Mouse (Mus musculus) thymus, postnatal 36 days (tissue): ENCODE results near the gene Phf1.

Source experiments
- DNase-seq, 2 experiments: peaks; one replicate each; pipeline ENCODE4 v3.0.0; 2022; ENCODE audit warnings: mixed read lengths in 2 of 2

Phf1 gene

GRCm38 (mm10) chr17:26933885-26934827 lies 1.3 kb downstream of the Phf1 start:
- DNase-seq, result no peak

GRCm38 (mm10) chr17:26935027-26935426 lies 2.2 kb downstream of the Phf1 start:
- no peak for DNase-seq

DNA sequence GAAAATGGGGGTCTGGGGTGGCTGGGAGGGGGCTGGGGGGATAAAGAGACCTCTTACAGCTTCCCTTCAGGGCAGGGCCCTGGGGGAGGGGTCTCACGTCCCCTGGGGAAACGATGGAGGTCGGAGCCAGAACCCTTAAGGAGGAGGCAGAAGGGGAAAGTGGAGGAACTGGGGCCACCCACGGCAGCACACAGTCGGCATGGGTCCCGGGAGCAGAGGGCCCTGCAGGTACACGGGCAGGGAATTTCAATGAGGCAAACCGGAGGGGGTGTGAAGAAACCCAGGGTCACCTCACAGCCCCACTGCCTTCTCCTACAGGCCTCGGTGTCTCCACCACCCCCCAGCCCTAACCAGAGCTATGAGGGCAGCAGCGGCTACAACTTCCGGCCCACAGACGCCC lies 3.6 kb downstream of the Phf1 start:
- no peak for DNase-seq

DNA sequence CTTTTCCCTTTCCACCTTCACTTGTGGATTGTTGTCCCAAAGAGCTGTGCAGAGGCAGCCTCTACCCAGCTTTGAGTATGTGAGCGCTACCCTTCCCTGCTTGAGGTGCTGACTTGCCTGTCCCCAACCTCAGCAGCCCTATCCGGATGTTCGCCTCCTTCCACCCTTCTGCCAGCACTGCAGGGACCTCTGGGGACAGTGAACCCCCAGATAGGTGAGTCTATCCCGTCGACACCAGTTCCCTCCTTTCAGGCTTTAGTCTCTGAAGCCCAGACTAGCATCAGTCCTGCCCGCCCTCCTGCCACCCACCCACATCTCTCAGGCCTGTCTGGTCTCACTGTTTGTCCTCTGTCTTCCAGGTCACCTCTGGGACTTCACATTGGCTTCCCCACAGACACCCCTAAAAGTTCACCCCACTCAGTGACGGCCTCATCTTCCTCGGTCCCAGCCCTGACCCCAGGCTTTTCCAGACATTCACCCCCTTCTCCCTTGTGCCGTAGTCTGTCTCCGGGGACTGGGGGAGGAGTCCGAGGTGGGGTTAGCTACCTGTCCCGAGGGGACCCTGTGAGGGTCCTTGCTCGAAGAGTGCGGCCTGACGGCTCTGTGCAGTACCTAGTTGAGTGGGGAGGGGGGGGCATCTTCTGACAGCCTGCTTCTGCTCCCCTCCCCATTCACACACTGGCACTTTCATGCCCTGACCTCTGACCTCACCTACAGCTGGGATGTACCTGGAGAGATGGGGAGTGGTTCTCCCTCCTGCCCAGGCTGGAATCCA lies 4.3 kb downstream of the Phf1 start:
- DNase-seq, result no peak

DNA sequence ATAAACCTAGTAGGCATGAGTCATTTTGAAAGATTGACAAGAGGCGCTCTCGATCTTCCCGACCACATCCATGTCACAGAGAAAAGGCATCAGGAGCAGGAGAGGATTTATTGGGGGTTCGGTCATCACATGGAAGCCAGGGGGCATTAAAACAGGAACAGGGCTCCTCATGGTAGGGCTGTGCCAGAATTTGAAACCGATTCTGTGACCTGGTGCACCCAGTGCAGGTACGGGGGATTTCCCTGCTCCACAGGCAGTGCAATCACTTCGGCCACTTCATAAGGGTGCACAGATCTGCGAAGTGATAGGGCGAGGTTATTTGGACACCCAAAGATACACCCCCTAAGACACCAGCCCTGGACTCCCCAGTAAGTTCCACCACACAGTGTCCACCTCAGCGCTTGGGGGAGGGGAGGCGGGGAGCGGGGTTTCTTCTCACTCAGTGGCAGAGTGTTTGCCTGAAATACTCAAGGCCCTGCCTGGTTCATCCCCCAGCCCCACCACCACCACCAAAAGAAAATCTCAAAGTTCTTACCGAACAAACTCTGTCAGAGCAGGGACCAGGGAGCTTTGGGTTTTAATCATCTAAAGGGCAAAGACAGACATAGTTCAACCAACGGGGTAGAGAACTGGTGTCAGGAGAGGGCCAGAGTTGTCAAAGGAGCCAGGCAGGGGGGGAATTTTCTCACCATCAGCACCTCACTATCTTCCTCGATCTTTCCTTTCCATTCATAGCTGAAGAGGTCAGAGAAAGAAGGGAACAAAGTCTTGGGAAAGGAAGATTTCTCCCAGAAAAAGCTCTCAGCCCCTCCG lies 5.2 kb downstream of the Phf1 start:
- DNase-seq, result no peak

GRCm38 (mm10) chr17:26938731-26939130 lies 5.9 kb downstream of the Phf1 start:
- peak in 1 of 2 experiments; percentile 62 for DNase-seq

GRCm38 (mm10) chr17:26939178-26939972 lies 6.5 kb downstream of the Phf1 start, which contains the start of gene Cuta:
Gene Cuta, minus strand, starts transcription at chr17:26939569.
- peak; percentile 99 to 100 for DNase-seq

DNA sequence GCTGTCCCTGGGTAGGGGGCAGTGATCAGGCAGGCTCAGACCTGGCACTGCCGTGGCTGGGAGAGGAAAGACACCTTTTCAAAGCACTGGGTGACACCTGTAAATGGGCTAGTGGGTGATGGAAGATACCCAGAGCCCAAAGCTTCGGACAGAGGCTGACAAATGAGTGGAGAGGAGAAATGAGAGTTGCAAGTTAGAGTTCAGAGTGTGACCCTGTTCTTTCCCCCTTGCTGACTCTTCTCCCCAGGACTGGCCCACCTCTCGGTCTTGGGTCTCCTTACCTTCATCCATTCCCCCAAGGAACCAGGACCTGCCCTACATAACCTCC lies 7.1 kb downstream of the Phf1 start:
- DNase-seq, result no peak

DNA sequence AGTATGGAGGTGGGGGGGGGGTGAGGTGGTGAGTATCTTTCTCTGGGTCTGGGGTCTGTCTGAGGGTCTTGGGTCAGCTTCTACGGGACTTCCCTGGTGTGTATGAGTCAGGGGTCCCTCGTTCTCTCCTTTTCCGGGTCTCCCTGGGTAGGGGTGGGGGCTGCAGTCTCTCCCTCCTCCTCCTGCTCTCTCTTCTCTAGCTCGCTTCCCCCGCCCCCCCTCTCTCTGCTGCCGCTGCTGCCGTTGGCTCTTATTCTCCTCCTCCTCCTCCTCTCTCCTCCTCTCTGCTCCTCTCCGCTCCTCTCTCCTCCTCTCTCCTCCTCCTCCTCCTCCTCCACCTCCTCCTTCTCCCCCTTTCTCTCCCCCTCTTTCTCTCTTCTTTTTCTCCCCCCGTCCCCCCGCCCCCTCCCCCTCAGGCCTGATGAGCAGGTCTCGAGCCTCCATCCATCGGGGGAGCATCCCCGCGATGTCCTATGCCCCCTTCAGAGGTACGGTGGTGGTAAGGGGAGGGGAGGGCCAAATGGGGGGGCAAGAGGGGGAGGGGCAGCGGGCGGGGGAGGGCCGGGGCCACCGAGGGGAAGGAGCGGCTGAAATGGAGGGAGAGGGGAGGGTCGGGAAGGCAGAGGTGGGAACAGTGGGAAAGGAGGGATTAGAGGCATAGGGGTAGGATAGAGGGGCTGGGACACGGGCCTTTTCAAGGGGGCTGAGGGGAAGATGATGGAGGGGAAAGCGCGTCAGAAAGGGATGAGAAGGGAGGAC lies 8.4 kb downstream of the Phf1 start, which contains the start of gene Syngap1:
TSS of gene Syngap1 (plus strand) at position 223 of the 759 bp plus-strand sequence.
- DNase-seq, result no peak

DNA sequence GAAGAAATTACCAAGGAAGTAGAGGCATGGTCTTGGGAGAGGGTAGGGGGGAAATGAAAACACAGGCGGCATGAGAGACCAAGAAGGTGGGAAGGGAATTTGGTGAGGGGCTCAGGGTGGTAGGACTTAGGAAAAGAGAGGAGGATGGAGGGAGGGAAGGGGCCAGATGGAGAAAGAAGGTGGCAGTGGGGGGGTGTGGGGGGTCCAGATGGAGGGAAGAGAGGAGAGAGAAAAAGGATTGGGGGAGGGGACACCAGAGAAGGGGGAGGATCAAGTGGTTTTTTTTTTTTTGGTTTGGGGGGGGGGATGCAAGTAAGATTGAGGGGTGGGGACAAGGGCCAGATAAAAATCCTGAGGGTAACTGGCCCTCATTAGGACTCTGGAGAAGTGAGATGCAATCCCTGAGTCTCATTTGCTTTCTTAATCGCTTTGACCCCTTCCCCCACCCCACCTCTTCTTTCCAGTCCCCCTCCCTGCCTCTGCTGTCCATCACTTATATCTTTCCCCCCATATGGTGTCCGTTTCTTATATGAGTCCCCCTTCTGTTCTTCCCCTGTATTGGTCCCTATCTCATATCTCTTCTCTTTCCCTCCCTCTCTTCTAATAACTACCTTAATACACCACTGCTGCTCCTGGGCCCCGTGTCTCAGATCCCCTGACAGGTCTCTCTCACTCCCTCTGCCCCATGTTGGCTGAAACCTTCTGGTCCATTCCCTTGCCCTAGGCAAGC lies 9.2 kb downstream of the Phf1 start:
- no peak for DNase-seq

GRCm38 (mm10) chr17:26945824-26946495 lies 13.1 kb downstream of the Phf1 start:
- no peak for DNase-seq

DNA sequence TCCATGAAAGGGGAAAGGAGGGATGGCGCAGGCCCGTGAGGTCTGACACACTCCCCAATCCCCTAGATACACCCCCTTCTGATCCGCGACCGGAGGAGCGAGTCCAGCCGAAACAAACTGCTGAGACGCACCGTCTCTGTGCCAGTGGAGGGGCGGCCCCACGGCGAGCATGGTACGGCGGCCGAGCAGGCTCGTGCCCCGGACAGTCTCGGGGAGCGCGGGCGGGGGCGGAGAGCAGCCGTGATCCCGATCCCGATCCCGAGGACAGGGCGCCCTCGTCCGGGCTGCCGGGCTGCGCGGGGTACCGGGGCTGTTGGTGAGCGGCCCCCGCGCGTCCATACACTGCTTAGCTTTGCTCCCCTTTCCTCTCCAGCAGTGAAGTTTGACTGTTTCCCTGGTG lies 13.7 kb downstream of the Phf1 start:
- no peak for DNase-seq

- no peak for DNase-seq
These were observed 14.6 kb downstream of the Phf1 start for GRCm38 (mm10) chr17:26947231-26948100.

- DNase-seq, result no peak
These were observed 15.6 kb downstream of the Phf1 start for GRCm38 (mm10) chr17:26948316-26949050.

- DNase-seq, result no peak
These were observed 16.3 kb downstream of the Phf1 start for GRCm38 (mm10) chr17:26949051-26949577.

GRCm38 (mm10) chr17:26949866-26950265 lies 17.0 kb downstream of the Phf1 start:
- no peak for DNase-seq

- no peak for DNase-seq
These were observed 17.9 kb downstream of the Phf1 start for GRCm38 (mm10) chr17:26950560-26951288.
